Mouse (Mus musculus): Measurements from ENCODE around the gene Ip6k3. TPM values are rescaled to one million over a fixed set of nuclear protein-coding genes. Genes with fewer than 3 reads are reported as not detected.

Gene Ip6k3
- polyA plus RNA-seq, 1 experiment from 2014 or later, result 0.31 TPM

GRCm38 (mm10) chr17:27159169-27159568, 8.4 kb downstream of the Ip6k3 start:
- Histone ChIP-seq H3K4me3 (no peak overlapping the region), H3K9me3 (no peaks in the 10 kb centered on the region), H3K27me3 (ENCODE audit: insufficient read depth, poor library complexity, severe bottlenecking) (no peaks in the 10 kb centered on the region), H3K27ac (no peak overlapping the region), H3K4me1 (replicated peaks) (peaks cover 14% of the 10 kb centered on the region), H3K36me3 (no peaks in the 10 kb centered on the region)
- DNase-seq (ENCODE audit: low spot score), result no peak
- 74% methylated on average over 7 of the region's 7 CpGs for WGBS

- WGBS, result 80% methylated on average over 6 of the region's 6 CpGs
- no peaks in the 10 kb centered on the region for H3K9me3 ChIP-seq
- no peaks in the 10 kb centered on the region for H3K27me3 ChIP-seq (ENCODE audit: insufficient read depth, poor library complexity, severe bottlenecking)
- no peaks in the 10 kb centered on the region for H3K36me3 ChIP-seq
- peaks cover 21% of the 10 kb centered on the region for H3K4me1 ChIP-seq (replicated peaks)
- no peak for DNase-seq (ENCODE audit: low spot score)
- no peak overlapping the region for H3K4me3 ChIP-seq
- no peak overlapping the region for H3K27ac ChIP-seq
Observed at GRCm38 (mm10) chr17:27158439-27158838, 9.2 kb downstream of the Ip6k3 start.

GRCm38 (mm10) chr17:27155752-27156151, 11.8 kb downstream of the Ip6k3 start:
- WGBS, result 81% methylated on average over 8 of the region's 8 CpGs
- Histone ChIP-seq H3K27me3 (ENCODE audit: insufficient read depth, poor library complexity, severe bottlenecking) (no peaks in the 10 kb centered on the region), H3K27ac (peak overlapping the region; percentile 1; the same call in 1 of the 2 replicates), H3K4me1 (replicated peaks) (peaks cover 42% of the 10 kb centered on the region), H3K4me3 (no peak overlapping the region), H3K9me3 (no peaks in the 10 kb centered on the region), H3K36me3 (no peaks in the 10 kb centered on the region)
- no peak for DNase-seq (ENCODE audit: low spot score)

- H3K27me3 ChIP-seq (ENCODE audit: insufficient read depth, poor library complexity, severe bottlenecking), result no peaks in the 10 kb centered on the region
- H3K4me1 ChIP-seq (replicated peaks), result peaks cover 48% of the 10 kb centered on the region
- 87% methylated on average over 6 of the region's 6 CpGs for WGBS
- H3K4me3 ChIP-seq, result no peak overlapping the region
- H3K9me3 ChIP-seq, result no peaks in the 10 kb centered on the region
- no peak for DNase-seq (ENCODE audit: low spot score)
- H3K36me3 ChIP-seq, result no peaks in the 10 kb centered on the region
- H3K27ac ChIP-seq, result no peak overlapping the region
Observed at GRCm38 (mm10) chr17:27154881-27155280, 12.7 kb downstream of the Ip6k3 start.

GRCm38 (mm10) chr17:27154256-27154655, 13.3 kb downstream of the Ip6k3 start:
- 90% methylated on average over 14 of the region's 14 CpGs for WGBS
- DNase-seq (ENCODE audit: low spot score), result no peak
- H3K27ac ChIP-seq, result peak overlapping the region; percentile 62; the same call in 1 of the 2 replicates
- H3K9me3 ChIP-seq, result no peaks in the 10 kb centered on the region
- no peaks in the 10 kb centered on the region for H3K27me3 ChIP-seq (ENCODE audit: insufficient read depth, poor library complexity, severe bottlenecking)
- H3K4me1 ChIP-seq (replicated peaks), result peaks cover 54% of the 10 kb centered on the region
- no peak overlapping the region for H3K4me3 ChIP-seq
- no peaks in the 10 kb centered on the region for H3K36me3 ChIP-seq

- H3K4me1 ChIP-seq (replicated peaks), result peaks cover 59% of the 10 kb centered on the region
- 61% methylated on average over 9 of the region's 9 CpGs for WGBS
- H3K27ac ChIP-seq, result peak overlapping the region; percentile 62
- H3K9me3 ChIP-seq, result no peaks in the 10 kb centered on the region
- H3K27me3 ChIP-seq (ENCODE audit: insufficient read depth, poor library complexity, severe bottlenecking), result no peaks in the 10 kb centered on the region
- H3K36me3 ChIP-seq, result no peaks in the 10 kb centered on the region
- H3K4me3 ChIP-seq, result no peak overlapping the region
- DNase-seq (ENCODE audit: low spot score), result no peak
Observed at GRCm38 (mm10) chr17:27153773-27154193, 13.8 kb downstream of the Ip6k3 start.

- H3K27ac ChIP-seq, result peak overlapping the region; percentile 62
- WGBS, result 63% methylated on average over 8 of the region's 8 CpGs
- peaks cover 65% of the 10 kb centered on the region for H3K4me1 ChIP-seq (replicated peaks)
- no peaks in the 10 kb centered on the region for H3K9me3 ChIP-seq
- no peak for DNase-seq (ENCODE audit: low spot score)
- no peak overlapping the region for H3K4me3 ChIP-seq
- H3K36me3 ChIP-seq, result no peaks in the 10 kb centered on the region
- no peaks in the 10 kb centered on the region for H3K27me3 ChIP-seq (ENCODE audit: insufficient read depth, poor library complexity, severe bottlenecking)
Observed at GRCm38 (mm10) chr17:27152976-27153723, 14.4 kb downstream of the Ip6k3 start.

- no peaks in the 10 kb centered on the region for H3K36me3 ChIP-seq
- 73% methylated on average over 8 of the region's 8 CpGs for WGBS
- no peak for DNase-seq (ENCODE audit: low spot score)
- H3K27me3 ChIP-seq (ENCODE audit: insufficient read depth, poor library complexity, severe bottlenecking), result no peaks in the 10 kb centered on the region
- 0 out of 2 replicates have a peak overlapping the region, but pooled peaks have one; percentile 45 for H3K27ac ChIP-seq
- H3K4me3 ChIP-seq, result no peak overlapping the region
- H3K4me1 ChIP-seq (replicated peaks), result peaks cover 68% of the 10 kb centered on the region
- no peaks in the 10 kb centered on the region for H3K9me3 ChIP-seq
Observed at GRCm38 (mm10) chr17:27151411-27151810, 16.2 kb downstream of the Ip6k3 start.

- H3K36me3 ChIP-seq, result no peaks in the 10 kb centered on the region
- peaks cover 4% of the 10 kb centered on the region; the same call in 1 of the 2 replicates for H3K27me3 ChIP-seq (ENCODE audit: insufficient read depth, poor library complexity, severe bottlenecking)
- WGBS, result 76% methylated on average over 7 of the region's 7 CpGs
- H3K4me3 ChIP-seq, result no peak overlapping the region
- peak overlapping the region; percentile 45; the same call in 1 of the 2 replicates for H3K27ac ChIP-seq
- no peak for DNase-seq (ENCODE audit: low spot score)
- H3K4me1 ChIP-seq (replicated peaks), result peaks cover 68% of the 10 kb centered on the region
- H3K9me3 ChIP-seq, result no peaks in the 10 kb centered on the region
Observed at GRCm38 (mm10) chr17:27150871-27151270, 16.7 kb downstream of the Ip6k3 start.

- Histone ChIP-seq H3K4me1 (replicated peaks) (peaks cover 67% of the 10 kb centered on the region), H3K4me3 (no peak overlapping the region), H3K27me3 (ENCODE audit: insufficient read depth, poor library complexity, severe bottlenecking) (peaks cover 13% of the 10 kb centered on the region), H3K27ac (no peak overlapping the region), H3K9me3 (no peaks in the 10 kb centered on the region), H3K36me3 (no peaks in the 10 kb centered on the region)
- DNase-seq (ENCODE audit: low spot score), result no peak
- 48% methylated on average over 8 of the region's 8 CpGs for WGBS
Observed at GRCm38 (mm10) chr17:27146323-27146923, 21.2 kb downstream of the Ip6k3 start.

- Histone ChIP-seq H3K36me3 (no peaks in the 10 kb centered on the region), H3K4me3 (no peak overlapping the region), H3K4me1 (replicated peaks) (peaks cover 68% of the 10 kb centered on the region), H3K9me3 (no peaks in the 10 kb centered on the region), H3K27me3 (ENCODE audit: insufficient read depth, poor library complexity, severe bottlenecking) (peaks cover 13% of the 10 kb centered on the region), H3K27ac (peak overlapping the region; percentile 23; the same call in 1 of the 2 replicates)
- DNase-seq (ENCODE audit: low spot score), result no peak
- 73% methylated on average over 4 of the region's 4 CpGs for WGBS
Observed at GRCm38 (mm10) chr17:27144152-27144551, 23.4 kb downstream of the Ip6k3 start.

GRCm38 (mm10) chr17:27141971-27142450, 25.6 kb downstream of the Ip6k3 start:
- H3K4me1 ChIP-seq (replicated peaks), result peaks cover 65% of the 10 kb centered on the region
- peaks cover 13% of the 10 kb centered on the region for H3K27me3 ChIP-seq (ENCODE audit: insufficient read depth, poor library complexity, severe bottlenecking)
- WGBS, result 53% methylated on average over 10 of the region's 10 CpGs
- no peak overlapping the region for H3K4me3 ChIP-seq
- no peak for DNase-seq (ENCODE audit: low spot score)
- no peak overlapping the region for H3K27ac ChIP-seq
- no peaks in the 10 kb centered on the region for H3K9me3 ChIP-seq
- H3K36me3 ChIP-seq, result no peaks in the 10 kb centered on the region

- DNase-seq (ENCODE audit: low spot score), result no peak
- peaks cover 4% of the 10 kb centered on the region for H3K27me3 ChIP-seq (ENCODE audit: insufficient read depth, poor library complexity, severe bottlenecking)
- peaks cover 52% of the 10 kb centered on the region for H3K4me1 ChIP-seq (replicated peaks)
- H3K27ac ChIP-seq, result peak overlapping the region; percentile 50; the same call in 1 of the 2 replicates
- no peaks in the 10 kb centered on the region for H3K36me3 ChIP-seq
- 62% methylated on average over 9 of the region's 9 CpGs for WGBS
- no peak overlapping the region for H3K4me3 ChIP-seq
- no peaks in the 10 kb centered on the region for H3K9me3 ChIP-seq
Observed at GRCm38 (mm10) chr17:27140262-27140661, 27.3 kb downstream of the Ip6k3 start.

Measured in hindbrain, embryonic 10.5 days (tissue).